Mouse (Mus musculus): ENCODE measurements around the gene Slc9a3r1.

DNA sequence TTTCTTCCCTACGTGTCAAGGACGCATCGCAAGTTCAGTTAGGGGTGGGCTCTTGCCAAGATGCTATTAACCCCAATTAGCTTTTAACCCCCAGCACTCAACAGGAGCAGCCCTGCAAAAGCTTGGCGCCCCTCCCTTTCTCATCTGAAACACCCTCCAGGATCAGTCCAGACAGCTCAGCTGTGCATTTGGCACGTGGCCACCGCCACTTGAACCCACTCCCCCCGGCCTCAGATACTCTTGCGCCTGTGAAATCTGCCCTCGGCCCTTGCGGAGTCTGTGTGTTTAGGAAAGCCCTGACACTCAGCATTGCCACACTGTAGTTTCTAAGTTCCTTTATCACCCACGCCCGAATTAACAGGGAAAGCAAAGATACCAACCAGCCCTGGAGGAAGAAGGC lies 58.9 kb downstream of the Slc9a3r1 start:
- TF ChIP-seq HCFC1 (IDR thresholded peaks at IDR 0.05; ENCODE audit: borderline replicate concordance, insufficient read depth, low read length), result no peak
- TF ChIP-seq ZC3H11A (IDR thresholded peaks at IDR 0.05; ENCODE audit: borderline replicate concordance, low read depth, low read length), result no peak
- TF ChIP-seq ZNF384 (IDR thresholded peaks at IDR 0.05; ENCODE audit: low read depth, low read length), result no peak
